Mouse (Mus musculus) liver, embryonic 14.5 days (tissue): Measurements from ENCODE around the gene Rem1. TPM values are rescaled to one million over a fixed set of nuclear protein-coding genes. Genes with fewer than 3 reads are reported as not detected.
A peak's percentile ranks its signal among the peaks of the same experiment; 100 is the strongest.

ENCODE experiments used
- ATAC-seq: fragments of 200-750 bp; cut with Nextera tagmentation; 2 replicates; pipeline ENCODE4 v1.8.0; 2017; ENCODE audit warnings: moderate number of reproducible peaks, mild to moderate bottlenecking, moderate library complexity; ENCODE audit not compliant: insufficient read depth
- DNase-seq, 3 experiments: peaks; one replicate each; pipeline ENCODE4 v3.0.0-alpha.2; 2012 to 2013; ENCODE audit warnings: low read depth in 3 of 3, low spot score in 3 of 3
- H3K27ac ChIP-seq: fragments of 300-500 bp; sonication (generic); 2 replicates; pipeline ENCODE4 v1.5.1; 2014; ENCODE audit warnings: moderate library complexity, mild to moderate bottlenecking, control low read depth, inconsistent platforms
- H3K27me3 ChIP-seq: fragments of 300-500 bp; sonication (generic); 2 replicates; pipeline ENCODE4 v1.6.1; 2014; ENCODE audit warnings: mild to moderate bottlenecking, low read length, moderate library complexity; ENCODE audit not compliant: control insufficient read depth, insufficient read depth
- H3K36me3 ChIP-seq: fragments of 300-500 bp; sonication (generic); replicated peaks from 2 replicates; pipeline ENCODE4 v1.6.1; 2014; ENCODE audit warnings: low read depth; ENCODE audit not compliant: control insufficient read depth, insufficient read depth
- H3K4me1 ChIP-seq, 2 experiments: fragments of 200-500 bp in 1 of 2; fragments of 300-500 bp in 1 of 2; sonication (generic) in 1 of 2; replicated peaks; 2 replicates each; pipeline ENCODE4 v1.6.1; 2012 to 2014; ENCODE audit warnings: antibody characterized with exemption in 1 of 2, inconsistent platforms in 1 of 2, low read length in 1 of 2; ENCODE audit not compliant: control insufficient read depth in 2 of 2, insufficient read depth in 2 of 2
- H3K4me2 ChIP-seq: fragments of 300-500 bp; sonication (generic); 2 replicates; pipeline ENCODE4 v1.6.1; 2014; ENCODE audit warnings: low read depth, mild to moderate bottlenecking, control low read depth, moderate library complexity
- H3K4me3 ChIP-seq, 2 experiments: fragments of 200-500 bp in 1 of 2; fragments of 300-500 bp in 1 of 2; sonication (generic) in 1 of 2; 2 replicates each; pipeline ENCODE4 v1.5.1; 2012 to 2014; ENCODE audit warnings: low read depth in 2 of 2, low read length in 2 of 2, mild to moderate bottlenecking in 2 of 2, control low read depth in 1 of 2, inconsistent platforms in 1 of 2, moderate library complexity in 1 of 2; ENCODE audit not compliant: insufficient read depth in 1 of 2
- H3K9ac ChIP-seq: fragments of 300-500 bp; sonication (generic); replicated peaks from 2 replicates; pipeline ENCODE4 v1.6.1; 2014; ENCODE audit warnings: mild to moderate bottlenecking, control low read depth, moderate library complexity
- H3K9me3 ChIP-seq: fragments of 300-500 bp; sonication (generic); 2 replicates; pipeline ENCODE4 v1.6.1; 2016; ENCODE audit warnings: low read length, mixed read lengths; ENCODE audit not compliant: control insufficient read depth
- CTCF ChIP-seq: IDR thresholded peaks from 2 replicates; pipeline ENCODE4 v1.5.1; 2016; ENCODE audit warnings: antibody characterized with exemption, low read depth, control low read depth
- EP300 ChIP-seq: IDR thresholded peaks from 2 replicates; pipeline ENCODE4 v1.6.1; 2016; ENCODE audit warnings: antibody characterized with exemption, low read depth
- WGBS: fragments of 180-500 bp; shearing (Covaris S2); extraction: QIAGEN DNeasy Blood & Tissue Kit; methylation state at CpG from one replicate; pipeline ENCODE4 v1.1.7; 2014; ENCODE audit not compliant: insufficient replicate concordance; 5-methylcytosine and 5-hydroxymethylcytosine counted together
- polyA plus RNA-seq, 2 experiments: library from polyadenylated mRNA; depleted of rRNA in 1 of 2; stranded (reverse) in 1 of 2; unstranded in 1 of 2; fragments of >200 nt; fragmentation: Nextera tagmentation in 1 of 2; extraction: Ambion mirVana in 1 of 2; gene quantifications; 2 replicates each; pipeline versions ENCODE4 v1.2.1 to v1.2.3; 2012 to 2014

Gene Rem1
- polyA plus RNA-seq, 2 experiments: 0.42 to 0.91 TPM

GRCm38 (mm10) chr2:152589021-152589420 is 37.7 kb upstream of the Rem1 start:
- Histone ChIP-seq H3K36me3 (no peaks in the 10 kb centered on the region), H3K4me3 (no peak overlapping the region), H3K4me1 (no peaks in the 10 kb centered on the region), H3K9me3 (no peaks in the 10 kb centered on the region), H3K9ac (no peak overlapping the region), H3K4me2 (no peak overlapping the region), H3K27me3 (no peaks in the 10 kb centered on the region), H3K27ac (no peak overlapping the region)
- ATAC-seq: no peak
- no peak for DNase-seq
- 40% methylated on average over 6 of the region's 6 CpGs for WGBS
- TF ChIP-seq CTCF (no peak), EP300 (no peak)

GRCm38 (mm10) chr2:152599299-152599698 is 27.5 kb upstream of the Rem1 start, which contains the start of gene Defb45:
Gene Defb45 (minus strand): TSS chr2:152599399.
- DNase-seq: no peak
- TF ChIP-seq EP300: no peak

GRCm38 (mm10) chr2:152600076-152600475 is 26.7 kb upstream of the Rem1 start:
- Histone ChIP-seq H3K36me3 (no peaks in the 10 kb centered on the region), H3K4me3 (no peak overlapping the region), H3K9me3 (no peaks in the 10 kb centered on the region), H3K9ac (no peak overlapping the region), H3K4me2 (no peak overlapping the region), H3K4me1 (no peaks in the 10 kb centered on the region), H3K27ac (no peak overlapping the region), H3K27me3 (no peaks in the 10 kb centered on the region)
- DNase-seq: no peak
- WGBS: 76% methylated on average over 6 of the region's 6 CpGs
- ATAC-seq: no peak
- TF ChIP-seq EP300: no peak
- no peak for TF ChIP-seq CTCF

More at GRCm38 (mm10) chr2:152599299-152599698, 27.5 kb upstream of the Rem1 start, which contains the start of gene Defb45:
- 46% methylated on average over 7 of the region's 7 CpGs for WGBS
- ATAC-seq: no peak
- H3K4me2 ChIP-seq: no peak within 1 kb of the TSS
- H3K27ac ChIP-seq: no peak within 1 kb of the TSS
- no peaks in the 10 kb centered on the region for H3K9me3 ChIP-seq
- no peak within 1 kb of the TSS for H3K9ac ChIP-seq
- no peaks in the 10 kb centered on the region for H3K36me3 ChIP-seq
- H3K4me1 ChIP-seq: no peaks in the 10 kb centered on the region
- no peaks in the 10 kb centered on the region for H3K27me3 ChIP-seq
- no peak within 1 kb of the TSS for H3K4me3 ChIP-seq

GRCm38 (mm10) chr2:152601275-152601960 is 25.3 kb upstream of the Rem1 start:
- ATAC-seq (no peak), DNase-seq (no peak)
- Histone ChIP-seq H3K36me3 (no peaks in the 10 kb centered on the region), H3K4me2 (no peak overlapping the region), H3K9me3 (no peaks in the 10 kb centered on the region), H3K4me3 (no peak overlapping the region), H3K27me3 (no peaks in the 10 kb centered on the region), H3K9ac (no peak overlapping the region), H3K27ac (no peak overlapping the region), H3K4me1 (no peaks in the 10 kb centered on the region)
- peak; percentile 55 for TF ChIP-seq CTCF
- no peak for TF ChIP-seq EP300
- WGBS: 46% methylated on average over 4 of the region's 4 CpGs

- WGBS: 62% methylated on average over 15 of the region's 15 CpGs
- Histone ChIP-seq H3K4me2 (no peak within 1 kb of the TSS), H3K27me3 (no peaks in the 10 kb centered on the region), H3K4me1 (no peaks in the 10 kb centered on the region), H3K27ac (no peak within 1 kb of the TSS), H3K36me3 (no peaks in the 10 kb centered on the region), H3K9ac (no peak within 1 kb of the TSS), H3K4me3 (no peak within 1 kb of the TSS), H3K9me3 (no peaks in the 10 kb centered on the region)
- ATAC-seq (no peak), DNase-seq (no peak)
- TF ChIP-seq EP300 (no peak), CTCF (peak; percentile 64)
Observed at GRCm38 (mm10) chr2:152604057-152604456, 22.7 kb upstream of the Rem1 start, which contains the start of gene Defb36. Gene Defb36 (plus strand): TSS chr2:152604327.
